Mouse (Mus musculus) embryonic facial prominence, embryonic 13.5 days (tissue): ENCODE results near the gene Cdipt. TPM values are rescaled to one million over a fixed set of nuclear protein-coding genes. Genes with fewer than 3 reads are reported as not detected.

ENCODE experiments used
- ATAC-seq: fragments of 200-750 bp; cut with Nextera tagmentation; 2 replicates; pipeline ENCODE4 v1.8.0; 2017; ENCODE audit warnings: low read depth; ENCODE audit not compliant: insufficient number of reproducible peaks, insufficient read depth, low FRiP score, low TSS enrichment
- H3K27ac ChIP-seq: fragments of 300-500 bp; sonication (generic); 2 replicates; pipeline ENCODE4 v1.5.1; 2015; ENCODE audit warnings: moderate library complexity, mild to moderate bottlenecking, inconsistent platforms
- H3K27me3 ChIP-seq: fragments of 300-500 bp; sonication (generic); 2 replicates; pipeline ENCODE4 v1.6.1; 2015; ENCODE audit warnings: mild to moderate bottlenecking, inconsistent platforms
- H3K36me3 ChIP-seq: fragments of 300-500 bp; sonication (generic); 2 replicates; pipeline ENCODE4 v1.6.1; 2015; ENCODE audit warnings: mild to moderate bottlenecking, inconsistent platforms
- H3K4me1 ChIP-seq: fragments of 300-500 bp; sonication (generic); 2 replicates; pipeline ENCODE4 v1.6.1; 2015; ENCODE audit warnings: inconsistent platforms
- H3K4me2 ChIP-seq: fragments of 300-500 bp; sonication (generic); 2 replicates; pipeline ENCODE4 v1.6.1; 2015; ENCODE audit warnings: moderate library complexity, mild to moderate bottlenecking, inconsistent platforms
- H3K4me3 ChIP-seq: fragments of 300-500 bp; sonication (generic); 2 replicates; pipeline ENCODE4 v1.5.1; 2015; ENCODE audit warnings: mild to moderate bottlenecking, inconsistent platforms
- H3K9ac ChIP-seq: fragments of 300-500 bp; sonication (generic); 2 replicates; pipeline ENCODE4 v1.6.1; 2015; ENCODE audit warnings: mild to moderate bottlenecking, inconsistent platforms
- H3K9me3 ChIP-seq: fragments of 300-500 bp; sonication (generic); 2 replicates; pipeline ENCODE4 v1.6.1; 2016; ENCODE audit warnings: inconsistent platforms
- WGBS: fragments of 180-500 bp; shearing (Covaris S2); methylation state at CpG from one replicate; pipeline ENCODE4 v1.1.7; 2015; ENCODE audit warnings: mixed read lengths; 5-methylcytosine and 5-hydroxymethylcytosine counted together
- polyA plus RNA-seq: library from polyadenylated mRNA; unstranded; fragments of >200 nt; fragmentation: Nextera tagmentation; extraction: Ambion mirVana; gene quantifications from 2 replicates; pipeline ENCODE4 v1.2.1, GENCODE M21; 2015

The Cdipt gene
- polyA plus RNA-seq, 1 experiment from 2014 or later: 97.0 TPM

- no peak overlapping the region for H3K4me3 ChIP-seq
- no peaks in the 10 kb centered on the region for H3K36me3 ChIP-seq
- 89% methylated on average over 5 of the region's 5 CpGs for WGBS
- H3K27me3 ChIP-seq: no peaks in the 10 kb centered on the region
- no peak overlapping the region for H3K4me2 ChIP-seq
- H3K9me3 ChIP-seq: no peaks in the 10 kb centered on the region
- peaks cover 8% of the 10 kb centered on the region for H3K4me1 ChIP-seq
- no peak overlapping the region for H3K27ac ChIP-seq
- no peak overlapping the region for H3K9ac ChIP-seq
- ATAC-seq: no peak
Measured at GRCm38 (mm10) chr7:127003620-127004019, 27.9 kb downstream of the Cdipt start.

DNA sequence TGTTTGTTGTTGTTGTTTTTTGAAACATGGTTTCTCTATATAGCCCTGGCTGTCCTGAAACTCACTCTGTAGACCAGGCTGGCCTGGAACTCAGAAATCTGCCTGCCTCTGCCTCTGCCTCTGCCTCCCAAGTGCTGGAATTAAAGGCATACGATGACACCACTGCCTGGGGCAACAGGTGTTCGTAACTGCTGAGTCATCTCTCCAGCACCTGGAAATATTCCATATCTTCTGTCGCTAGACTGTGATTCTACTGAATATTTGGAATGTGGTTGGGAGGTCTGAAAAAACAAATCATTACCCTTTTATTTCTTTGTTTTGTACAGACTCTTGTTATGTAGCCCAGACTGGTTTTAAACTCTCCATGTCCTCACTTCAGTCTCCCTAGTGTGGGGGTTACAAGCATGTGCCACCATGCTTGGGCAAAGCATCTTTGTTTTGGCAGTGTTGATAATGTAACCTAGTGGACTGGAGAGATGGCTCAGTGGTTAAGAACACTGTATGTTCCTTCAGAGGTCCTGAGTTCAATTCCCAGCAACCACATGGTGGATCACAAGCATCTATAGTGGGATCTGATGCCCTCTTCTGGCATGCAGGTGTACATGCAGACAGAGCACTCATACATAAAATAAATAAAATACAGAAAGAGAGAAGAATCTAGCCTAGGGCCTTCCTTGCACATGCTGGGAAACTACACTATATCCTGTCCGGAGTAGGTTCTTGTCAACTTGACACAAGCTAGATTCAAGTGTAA is 28.6 kb downstream of the Cdipt start:
- 87% methylated on average over 4 of the region's 4 CpGs for WGBS
- Histone ChIP-seq H3K9me3 (no peaks in the 10 kb centered on the region), H3K4me1 (peaks cover 12% of the 10 kb centered on the region), H3K4me3 (no peak overlapping the region), H3K27me3 (no peaks in the 10 kb centered on the region), H3K27ac (no peak overlapping the region), H3K36me3 (no peaks in the 10 kb centered on the region), H3K4me2 (no peak overlapping the region), H3K9ac (no peak overlapping the region)
- ATAC-seq: no peak

GRCm38 (mm10) chr7:127007313-127008024 is 31.8 kb downstream of the Cdipt start:
- WGBS: 73% methylated on average over 6 of the region's 6 CpGs
- Histone ChIP-seq H3K9ac (0 out of 2 replicates have a peak overlapping the region, but pooled peaks have one; percentile 27), H3K36me3 (peaks cover 19% of the 10 kb centered on the region), H3K27me3 (no peaks in the 10 kb centered on the region), H3K4me2 (no peak overlapping the region), H3K4me3 (no peak overlapping the region), H3K27ac (no peak overlapping the region), H3K4me1 (peaks cover 12% of the 10 kb centered on the region), H3K9me3 (no peaks in the 10 kb centered on the region)
- no peak for ATAC-seq

DNA sequence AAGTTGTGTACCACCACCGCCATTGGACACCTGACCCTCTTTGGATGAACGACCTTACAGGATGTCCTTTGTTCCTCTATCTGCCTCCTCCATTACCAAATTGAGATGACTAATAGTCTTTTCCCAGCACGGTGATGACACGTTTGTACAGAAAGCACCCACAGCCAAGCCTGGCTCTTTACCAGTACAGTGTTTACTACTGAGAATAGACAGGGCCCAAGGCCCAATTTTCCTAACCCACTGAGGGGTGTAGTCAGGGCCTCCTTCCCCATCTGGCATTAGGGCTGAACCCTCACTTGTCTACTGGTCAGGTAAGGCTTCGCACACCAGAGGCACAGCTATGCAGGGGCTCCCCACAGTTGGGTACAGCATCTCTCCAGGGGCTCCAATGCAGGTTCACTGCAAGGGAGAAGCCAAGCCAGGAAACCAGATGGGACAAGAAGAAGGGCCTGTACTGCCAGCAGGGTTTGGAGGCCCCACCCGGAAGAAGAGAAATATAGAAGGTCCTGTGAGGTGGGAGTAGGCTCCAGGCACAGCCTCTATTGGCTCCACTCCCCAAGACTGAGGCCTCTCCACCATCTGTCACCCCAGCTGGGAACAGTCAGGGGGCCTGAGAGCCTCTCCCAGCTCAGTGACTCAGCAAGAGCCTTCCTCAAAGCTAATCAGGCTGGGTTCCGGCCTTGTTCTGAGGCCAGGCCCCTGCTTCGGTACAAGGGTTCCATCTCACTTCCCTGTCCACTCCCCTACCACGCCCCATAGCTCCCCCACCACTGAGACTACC is 32.7 kb downstream of the Cdipt start:
- Histone ChIP-seq H3K27ac (peak overlapping the region; percentile 22; the same call in 1 of the 2 replicates), H3K9ac (peak overlapping the region; percentile 40; the same call in 1 of the 2 replicates)
- WGBS: 70% methylated on average over 9 of the region's 9 CpGs

GRCm38 (mm10) chr7:127009307-127010085 is 33.8 kb downstream of the Cdipt start:
- H3K4me2 ChIP-seq: no peak overlapping the region
- H3K9me3 ChIP-seq: no peaks in the 10 kb centered on the region
- 81% methylated on average over 17 of the region's 17 CpGs for WGBS
- H3K4me1 ChIP-seq: peaks cover 17% of the 10 kb centered on the region
- H3K27me3 ChIP-seq: no peaks in the 10 kb centered on the region
- no peak overlapping the region for H3K9ac ChIP-seq
- ATAC-seq: no peak
- no peak overlapping the region for H3K27ac ChIP-seq
- H3K4me3 ChIP-seq: no peak overlapping the region
- peaks cover 39% of the 10 kb centered on the region for H3K36me3 ChIP-seq

More for the DNA sequence above, 32.7 kb downstream of the Cdipt start:
- Histone ChIP-seq H3K27me3 (no peaks in the 10 kb centered on the region), H3K4me2 (no peak overlapping the region), H3K4me1 (peaks cover 12% of the 10 kb centered on the region), H3K4me3 (no peak overlapping the region), H3K9me3 (no peaks in the 10 kb centered on the region), H3K36me3 (peaks cover 28% of the 10 kb centered on the region)
- ATAC-seq: 0 out of 2 replicates have a peak, but pooled peaks have one; percentile 35

GRCm38 (mm10) chr7:127011051-127011450 is 35.3 kb downstream of the Cdipt start:
- H3K9me3 ChIP-seq: no peaks in the 10 kb centered on the region
- peaks cover 33% of the 10 kb centered on the region for H3K4me1 ChIP-seq
- no peak overlapping the region for H3K4me2 ChIP-seq
- ATAC-seq: no peak
- 90% methylated on average over 2 of the region's 2 CpGs for WGBS
- H3K9ac ChIP-seq: no peak overlapping the region
- no peaks in the 10 kb centered on the region for H3K27me3 ChIP-seq
- H3K27ac ChIP-seq: no peak overlapping the region
- H3K36me3 ChIP-seq: peaks cover 54% of the 10 kb centered on the region
- no peak overlapping the region for H3K4me3 ChIP-seq

DNA sequence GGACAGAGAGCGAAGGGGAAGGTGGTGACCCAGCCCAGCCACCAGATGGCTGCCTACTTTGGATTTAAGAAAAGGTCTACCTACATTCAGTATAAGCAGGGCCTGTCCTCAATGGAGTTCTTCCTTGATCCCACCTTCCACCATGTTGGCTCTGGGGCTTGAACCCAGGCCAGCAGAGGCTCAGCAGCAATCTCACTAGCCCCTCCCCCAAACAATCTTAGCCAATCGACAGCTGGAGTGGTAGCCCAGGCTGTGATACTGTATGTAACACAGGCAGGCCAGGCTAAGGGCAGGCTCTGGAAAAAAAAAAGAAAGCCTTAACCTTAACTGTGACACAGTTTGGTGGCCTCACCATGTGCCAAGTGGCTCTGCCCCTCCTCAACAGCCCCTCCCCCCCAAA is 36.0 kb downstream of the Cdipt start:
- WGBS: 70% methylated on average over 2 of the region's 2 CpGs
- no peak for ATAC-seq

GRCm38 (mm10) chr7:127012374-127012773 is 36.7 kb downstream of the Cdipt start:
- no peak for ATAC-seq

More for the DNA sequence above, 36.0 kb downstream of the Cdipt start:
- Histone ChIP-seq H3K9ac (no peak overlapping the region), H3K27ac (no peak overlapping the region), H3K36me3 (peaks cover 54% of the 10 kb centered on the region), H3K9me3 (no peaks in the 10 kb centered on the region), H3K27me3 (no peaks in the 10 kb centered on the region), H3K4me2 (no peak overlapping the region), H3K4me3 (no peak overlapping the region), H3K4me1 (peaks cover 36% of the 10 kb centered on the region)

GRCm38 (mm10) chr7:127012845-127013244 is 37.1 kb downstream of the Cdipt start:
- H3K27me3 ChIP-seq: no peaks in the 10 kb centered on the region
- WGBS: 95% methylated on average over 10 of the region's 10 CpGs
- no peak overlapping the region for H3K4me3 ChIP-seq
- peaks cover 54% of the 10 kb centered on the region for H3K36me3 ChIP-seq
- no peak overlapping the region for H3K27ac ChIP-seq
- no peak overlapping the region for H3K4me2 ChIP-seq
- no peak for ATAC-seq
- no peaks in the 10 kb centered on the region for H3K9me3 ChIP-seq
- H3K9ac ChIP-seq: no peak overlapping the region
- H3K4me1 ChIP-seq: peaks cover 35% of the 10 kb centered on the region

More at GRCm38 (mm10) chr7:127012374-127012773, 36.7 kb downstream of the Cdipt start:
- H3K36me3 ChIP-seq: peaks cover 54% of the 10 kb centered on the region
- H3K4me1 ChIP-seq: peaks cover 31% of the 10 kb centered on the region
- WGBS: 91% methylated on average over 6 of the region's 6 CpGs
- H3K4me3 ChIP-seq: no peak overlapping the region
- H3K9me3 ChIP-seq: no peaks in the 10 kb centered on the region
- H3K27ac ChIP-seq: no peak overlapping the region
- H3K9ac ChIP-seq: no peak overlapping the region
- no peak overlapping the region for H3K4me2 ChIP-seq
- H3K27me3 ChIP-seq: no peaks in the 10 kb centered on the region

DNA sequence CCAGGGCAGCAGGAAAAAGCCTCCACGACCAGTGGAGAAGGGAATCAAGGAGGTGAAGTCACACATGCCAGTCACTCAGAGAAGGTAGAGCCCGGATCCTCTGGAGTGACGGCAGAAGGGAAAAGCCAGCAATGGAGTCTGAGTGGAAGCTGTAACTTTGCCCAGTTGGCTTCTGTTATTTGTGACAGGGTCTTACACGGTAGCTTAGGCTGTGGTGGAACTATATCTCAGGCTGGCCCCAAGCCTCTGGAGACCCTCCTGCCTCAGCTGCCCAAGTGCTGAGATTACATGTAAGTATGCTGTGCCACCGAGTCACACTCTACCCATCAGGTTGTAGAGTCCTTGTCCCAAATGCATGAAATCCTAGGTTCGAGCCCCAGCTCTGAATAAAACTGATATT is 37.7 kb downstream of the Cdipt start:
- no peak for ATAC-seq
- 95% methylated on average over 6 of the region's 6 CpGs for WGBS

DNA sequence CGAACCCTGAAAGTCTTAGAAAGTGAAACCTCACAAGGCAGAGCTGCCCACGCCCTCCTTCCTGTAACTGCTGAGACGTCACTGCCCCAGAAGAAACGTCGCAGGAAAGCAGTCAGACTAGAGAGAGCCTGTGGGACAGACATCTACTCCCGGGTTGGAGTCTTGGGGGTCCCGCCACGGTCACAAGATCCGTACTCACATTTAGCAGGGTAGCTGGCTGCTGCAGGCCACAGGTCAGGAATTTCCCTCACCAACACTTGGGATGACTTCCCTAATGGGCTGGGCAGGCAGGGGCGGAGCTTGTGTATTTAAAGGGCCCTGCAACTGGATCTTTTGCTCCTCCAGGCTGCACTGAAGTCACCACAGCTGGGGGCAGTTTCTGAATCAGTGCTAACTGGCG is 38.6 kb downstream of the Cdipt start, which contains the start of gene Mvp:
TSS of gene Mvp (minus strand) at position 302 of the 400 bp plus-strand sequence.
- Histone ChIP-seq H3K4me2 (peak within 1 kb of the TSS; percentile 92), H3K9ac (peak within 1 kb of the TSS; percentile 93), H3K36me3 (peaks cover 54% of the 10 kb centered on the region), H3K4me1 (peaks cover 42% of the 10 kb centered on the region), H3K9me3 (no peaks in the 10 kb centered on the region), H3K27me3 (no peaks in the 10 kb centered on the region), H3K27ac (peak within 1 kb of the TSS; percentile 96; the same call in 1 of the 2 replicates), H3K4me3 (peak within 1 kb of the TSS; percentile 72)
- 52% methylated on average over 11 of the region's 11 CpGs for WGBS
- no peak for ATAC-seq

More for the DNA sequence above, 37.7 kb downstream of the Cdipt start:
- Histone ChIP-seq H3K27me3 (no peaks in the 10 kb centered on the region), H3K4me2 (no peak overlapping the region), H3K27ac (no peak overlapping the region), H3K4me3 (no peak overlapping the region), H3K36me3 (peaks cover 54% of the 10 kb centered on the region), H3K9ac (no peak overlapping the region), H3K9me3 (no peaks in the 10 kb centered on the region), H3K4me1 (peaks cover 38% of the 10 kb centered on the region)
